Mouse (Mus musculus) urinary bladder, postnatal 10 days (tissue): ENCODE measurements around the gene Cdh16.
"Not testable (repeated sequence)": the region's sequence is repeated elsewhere in the genome, so short reads cannot be mapped to it uniquely, and the experiment has no call there.

Experiments used
- DNase-seq: peaks from one replicate; pipeline ENCODE4 v3.0.0; 2022; ENCODE audit warnings: low spot score

Cdh16 gene

DNA sequence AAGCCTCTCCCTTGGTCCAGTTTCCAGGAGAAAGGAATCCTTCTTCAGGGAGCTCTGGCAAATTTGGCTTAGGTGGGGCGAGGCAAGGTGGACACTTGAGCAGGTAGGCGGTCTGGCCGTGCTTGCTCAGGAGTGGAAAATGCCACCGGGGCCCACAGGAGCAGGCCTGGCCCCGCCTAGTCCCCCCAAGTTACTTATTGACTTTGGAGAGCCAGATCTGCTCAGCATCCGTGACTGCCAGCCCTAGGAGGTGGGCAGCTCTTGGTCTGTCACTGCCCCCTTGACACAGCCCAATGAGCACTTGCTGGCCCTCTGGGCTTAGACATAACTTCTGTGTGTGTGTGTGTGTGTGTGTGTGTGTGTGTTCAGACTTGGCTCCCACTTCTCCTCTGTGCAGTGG, at the start of gene Cdh16:
Gene Cdh16, minus strand, starts transcription at position 236 of the 400 bp plus-strand sequence.
- DNase-seq = no peak

DNA sequence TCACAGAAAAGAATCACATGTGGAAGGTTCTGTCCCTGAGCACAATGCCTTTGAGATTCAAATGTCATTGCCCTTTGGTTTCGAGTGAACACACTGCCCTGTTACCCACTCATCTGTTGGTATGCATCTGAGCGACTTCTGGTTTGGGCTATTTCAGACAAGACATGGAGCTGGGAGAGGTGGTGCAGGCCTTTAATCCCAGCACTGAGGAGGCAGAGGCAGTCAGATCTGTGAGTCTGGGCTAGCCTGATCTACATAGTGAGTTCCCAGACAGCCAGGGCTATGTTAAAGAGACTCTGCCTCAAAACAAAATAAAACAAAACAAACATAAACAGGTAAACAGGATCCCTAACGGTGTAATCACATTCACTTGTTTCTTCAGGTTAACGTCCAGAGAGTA, 31.4 kb upstream of the Cdh16 start:
- DNase-seq = no peak

DNA sequence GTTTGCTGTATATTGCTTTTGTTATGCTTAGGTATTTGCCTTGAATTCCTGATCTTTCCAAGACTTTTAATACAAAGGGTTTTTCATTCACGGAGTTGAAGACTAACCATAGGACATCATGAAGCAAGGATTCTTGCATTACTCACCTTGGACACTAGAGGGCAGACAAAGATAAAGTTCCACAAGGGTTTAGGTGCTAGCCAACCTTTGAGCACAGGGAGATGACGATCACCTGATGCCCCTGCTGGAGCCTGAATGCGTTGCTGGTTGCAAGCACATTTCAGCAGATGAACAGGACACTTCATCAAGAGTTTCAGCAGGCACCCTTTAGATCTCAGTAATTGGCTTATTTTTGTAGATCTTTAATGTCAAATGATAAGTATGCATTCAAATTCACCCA, 30.8 kb upstream of the Cdh16 start:
- DNase-seq = no peak

DNA sequence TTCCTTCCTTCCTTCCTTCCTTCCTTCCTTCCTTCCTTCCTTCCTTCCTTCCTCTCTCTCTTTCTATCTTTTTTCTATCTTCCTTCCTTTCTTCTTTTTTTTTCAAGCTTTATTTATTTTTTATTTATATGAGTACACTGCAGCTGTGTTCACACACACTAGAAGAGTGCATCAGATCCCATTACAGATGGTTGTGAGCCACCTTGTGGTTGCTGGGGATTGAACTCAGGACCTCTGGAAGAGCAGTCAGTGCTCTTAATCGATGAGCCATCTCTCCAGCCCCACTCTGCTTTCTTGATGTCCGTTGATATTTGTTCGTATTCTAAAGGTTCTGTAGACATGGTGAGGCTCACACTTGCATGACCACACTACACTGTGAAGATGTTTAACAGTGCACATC, 20.0 kb upstream of the Cdh16 start:
- DNase-seq = not testable (repeated sequence)

DNA sequence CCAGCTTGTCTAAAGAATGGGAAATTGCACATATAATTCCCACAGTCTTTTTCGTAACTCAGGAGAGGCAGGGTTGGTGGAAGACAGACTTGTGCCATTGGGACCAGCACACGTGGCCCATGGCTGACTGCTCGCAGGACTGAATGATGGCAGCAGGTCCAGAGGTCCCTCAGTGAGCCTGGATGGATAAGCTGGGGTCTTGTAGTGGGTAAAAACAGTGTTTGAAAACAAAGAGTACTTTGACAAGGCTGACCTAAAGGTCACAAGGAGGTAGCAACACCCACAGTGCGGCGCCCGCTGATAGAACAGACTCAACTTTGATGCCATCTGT, 18.1 kb upstream of the Cdh16 start:
- DNase-seq = no peak

DNA sequence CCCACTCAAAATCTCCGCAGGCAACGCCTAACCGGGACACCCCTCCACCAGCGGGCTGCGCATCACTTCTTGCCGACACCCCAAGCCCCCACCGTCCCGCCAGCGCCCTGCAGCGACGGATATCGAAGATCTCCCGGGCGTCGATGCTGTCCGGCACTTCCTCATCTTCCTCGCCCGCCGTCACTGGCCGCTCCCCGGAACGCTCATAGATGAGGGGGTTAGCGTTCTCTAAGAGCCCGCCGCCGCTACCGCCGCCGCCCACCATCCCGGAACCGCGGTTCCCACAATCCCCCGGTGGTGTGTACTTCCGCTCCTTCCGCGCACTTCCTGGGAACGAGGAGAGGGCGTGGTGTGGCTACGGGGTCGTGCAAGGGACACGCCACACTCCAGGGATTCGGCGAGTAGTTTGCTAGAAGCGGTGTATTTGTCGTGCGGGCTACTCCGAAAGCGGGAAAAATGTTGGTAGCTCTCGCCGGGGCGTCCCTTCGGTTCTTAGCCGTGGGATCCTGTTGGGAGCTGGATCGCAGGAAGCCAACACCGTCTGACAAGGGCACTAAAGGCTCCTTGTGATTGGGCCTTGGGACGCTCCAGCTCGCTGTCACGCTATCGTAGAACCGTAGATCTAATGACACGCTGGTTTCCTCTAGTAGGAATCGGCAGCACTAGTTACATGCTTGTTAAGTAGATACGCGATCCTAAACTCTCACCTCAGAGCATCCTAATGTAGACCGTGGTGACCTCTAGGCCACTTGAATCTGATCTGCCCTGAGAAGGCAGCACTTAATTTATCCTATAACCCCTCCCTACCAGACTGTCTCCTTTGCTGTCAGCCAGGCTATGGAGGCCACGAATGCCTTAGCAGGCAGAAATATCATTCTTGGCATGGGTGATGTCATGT, 17.5 kb upstream of the Cdh16 start, which contains the start of gene Ciao2b:
Gene Ciao2b, minus strand, starts transcription at position 540 of the 898 bp plus-strand sequence.
- peak; percentile 61 for DNase-seq

DNA sequence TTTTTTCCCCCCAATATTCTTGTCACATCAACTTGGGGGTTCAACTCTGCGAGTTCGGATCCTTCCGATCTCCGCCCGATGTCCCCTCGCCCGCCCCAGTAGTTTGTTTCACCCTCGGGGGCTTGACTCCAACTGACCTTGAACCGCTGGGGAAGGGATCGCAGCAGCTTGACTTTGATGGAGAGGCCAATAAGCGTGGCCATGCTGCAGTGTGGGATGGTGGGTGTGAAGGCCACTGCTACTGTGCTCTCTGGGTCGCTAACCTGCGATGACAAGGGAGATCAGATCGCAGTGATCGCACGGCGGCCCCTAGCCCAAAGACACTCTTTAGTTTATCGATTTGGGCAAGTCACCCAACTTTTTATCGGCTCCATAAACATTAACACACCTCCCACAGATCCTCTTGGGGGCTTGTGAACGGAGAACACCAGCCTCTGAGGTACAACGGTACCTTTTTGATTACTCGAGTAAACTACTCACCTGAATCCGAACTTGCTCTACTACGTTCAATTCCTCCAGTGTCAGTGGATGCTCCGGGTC, 16.7 kb upstream of the Cdh16 start:
- no peak for DNase-seq

DNA sequence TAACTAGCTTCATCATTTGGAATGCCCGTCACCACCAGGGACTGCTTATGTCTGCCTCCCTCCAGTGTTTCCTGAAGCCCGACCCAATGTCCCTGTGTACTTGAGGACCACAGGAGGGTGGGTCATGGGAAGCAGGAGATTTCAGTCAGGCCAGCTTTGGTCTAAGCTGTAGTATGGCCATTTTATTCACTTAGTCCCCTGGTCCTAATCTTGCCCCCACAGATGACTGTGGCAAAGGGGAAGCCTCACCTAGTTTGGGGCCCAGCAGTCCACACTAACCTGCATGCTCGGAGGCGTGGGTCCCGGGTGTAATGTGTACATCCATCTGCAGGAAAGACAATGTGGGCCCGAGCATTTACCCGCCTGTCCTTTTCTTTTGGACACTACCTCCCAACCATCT, 16.0 kb upstream of the Cdh16 start:
- DNase-seq = no peak

DNA sequence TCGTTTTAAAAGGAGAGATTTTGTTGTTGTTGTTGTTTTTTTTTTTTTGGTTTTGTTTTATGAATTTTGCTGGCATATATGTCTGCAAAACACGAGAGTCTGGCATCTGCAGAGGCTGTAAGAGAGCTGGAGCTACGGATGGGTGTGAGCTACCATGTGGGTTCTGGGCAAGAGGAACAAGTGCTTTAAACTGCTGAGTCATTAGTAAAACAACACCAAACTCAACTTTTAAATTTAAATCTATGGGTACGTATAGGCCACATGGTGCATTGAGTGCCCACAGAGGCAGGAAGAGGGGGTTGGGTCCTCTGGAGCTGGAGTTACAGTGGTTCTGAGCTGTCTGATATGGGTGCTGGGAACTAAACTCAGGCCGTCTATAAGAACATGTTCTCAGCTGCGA, 13.8 kb upstream of the Cdh16 start:
- no peak for DNase-seq

DNA sequence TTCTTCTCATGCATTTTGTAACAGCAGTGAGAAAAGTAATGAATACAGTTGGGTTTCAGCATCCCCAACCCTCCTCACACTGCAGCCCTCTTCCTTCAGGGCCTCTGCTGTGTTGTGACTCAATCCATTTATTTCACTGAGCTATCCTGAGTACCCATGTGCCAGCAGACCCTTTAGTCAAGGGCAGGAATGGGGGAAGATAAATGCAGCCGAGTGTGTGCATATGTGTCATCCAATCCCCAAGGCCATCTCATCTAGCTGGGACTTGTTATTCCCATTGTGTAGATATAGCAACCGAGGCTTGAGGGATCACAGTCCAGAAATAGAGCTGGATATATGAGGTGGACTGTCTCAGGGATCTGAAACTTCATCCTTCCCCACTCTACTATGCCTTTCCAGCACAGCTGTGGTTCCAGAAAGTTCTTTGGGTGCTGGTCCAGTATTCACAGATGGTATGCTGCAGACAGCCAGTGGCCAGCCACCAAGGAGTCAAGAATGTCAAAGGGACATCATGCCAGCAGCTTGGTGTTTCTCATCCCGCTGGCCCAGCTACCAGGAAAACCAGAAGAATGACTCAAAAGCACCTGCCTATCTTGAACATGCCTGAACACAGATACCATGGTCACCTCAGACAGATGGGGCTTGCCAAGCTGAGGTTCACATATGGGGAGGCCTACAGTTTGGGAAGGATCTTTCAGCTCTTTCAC, 11.0 kb upstream of the Cdh16 start:
- no peak for DNase-seq

DNA sequence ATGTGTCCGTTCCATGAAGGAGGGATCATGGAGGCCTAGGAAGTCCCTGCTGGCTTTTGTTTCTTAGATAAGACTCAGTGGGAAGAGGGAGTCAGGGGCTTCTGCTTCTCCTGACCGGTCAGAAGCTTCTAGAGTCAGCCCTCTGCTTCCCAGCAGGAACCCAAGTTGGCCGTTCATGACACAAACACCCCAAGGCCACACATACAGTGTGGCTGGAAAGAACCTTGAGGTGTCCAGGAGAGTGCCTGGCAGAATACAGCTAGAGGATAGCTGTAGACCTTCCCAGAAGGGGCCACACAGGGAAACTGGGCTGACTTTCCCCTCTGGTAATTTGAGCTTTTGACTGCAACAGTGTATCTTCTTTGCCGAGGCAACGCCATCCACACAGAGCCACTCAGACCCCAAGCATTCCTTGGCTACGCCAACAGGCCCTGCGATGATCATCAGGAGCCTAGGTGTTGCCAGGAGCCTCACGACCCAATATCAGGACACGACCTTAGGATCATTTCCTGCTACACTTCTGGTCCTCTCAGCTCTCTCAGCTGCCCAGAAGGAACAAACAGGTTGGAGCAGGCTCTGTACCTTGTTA, 9.1 kb upstream of the Cdh16 start:
- DNase-seq = no peak

DNA sequence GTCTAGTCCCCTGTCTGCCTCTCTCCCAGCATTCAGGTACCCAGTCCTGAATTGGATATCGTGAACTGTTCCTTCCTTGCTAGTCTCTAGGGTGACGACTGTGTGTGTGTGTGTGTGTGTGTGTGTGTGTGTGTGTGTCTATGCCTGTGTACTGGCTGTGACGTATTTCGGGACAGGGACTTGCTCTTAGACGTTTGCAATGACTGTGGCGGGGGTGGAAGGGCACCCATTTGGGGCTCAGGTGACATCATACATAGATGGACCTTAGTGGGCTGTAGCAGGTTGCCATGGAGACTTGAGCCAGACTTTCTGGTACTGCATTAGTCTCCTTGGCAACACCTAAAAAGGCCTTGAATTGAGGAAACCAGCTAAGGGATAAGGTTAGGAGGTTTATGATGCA, 8.3 kb upstream of the Cdh16 start:
- DNase-seq = no peak

DNA sequence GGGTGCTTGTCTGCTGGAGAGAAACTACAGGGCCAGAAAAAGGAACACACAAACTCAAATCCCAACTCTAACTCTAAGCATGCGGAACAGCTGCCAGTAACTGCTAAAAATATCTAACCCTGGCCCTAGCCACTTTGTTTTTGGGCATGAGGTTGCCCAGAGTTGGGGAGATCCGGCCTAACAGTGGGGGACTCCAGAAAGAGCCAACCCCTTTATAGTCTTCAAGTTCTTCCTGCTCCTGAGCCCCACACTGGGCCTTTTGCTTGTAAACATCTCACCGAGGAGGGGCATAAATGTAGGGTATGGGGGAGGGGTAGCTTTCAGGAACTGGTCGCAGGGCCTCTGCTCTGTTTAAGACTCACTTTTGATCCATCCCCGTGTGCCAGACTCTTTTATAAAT, 7.8 kb upstream of the Cdh16 start:
- DNase-seq = no peak

DNA sequence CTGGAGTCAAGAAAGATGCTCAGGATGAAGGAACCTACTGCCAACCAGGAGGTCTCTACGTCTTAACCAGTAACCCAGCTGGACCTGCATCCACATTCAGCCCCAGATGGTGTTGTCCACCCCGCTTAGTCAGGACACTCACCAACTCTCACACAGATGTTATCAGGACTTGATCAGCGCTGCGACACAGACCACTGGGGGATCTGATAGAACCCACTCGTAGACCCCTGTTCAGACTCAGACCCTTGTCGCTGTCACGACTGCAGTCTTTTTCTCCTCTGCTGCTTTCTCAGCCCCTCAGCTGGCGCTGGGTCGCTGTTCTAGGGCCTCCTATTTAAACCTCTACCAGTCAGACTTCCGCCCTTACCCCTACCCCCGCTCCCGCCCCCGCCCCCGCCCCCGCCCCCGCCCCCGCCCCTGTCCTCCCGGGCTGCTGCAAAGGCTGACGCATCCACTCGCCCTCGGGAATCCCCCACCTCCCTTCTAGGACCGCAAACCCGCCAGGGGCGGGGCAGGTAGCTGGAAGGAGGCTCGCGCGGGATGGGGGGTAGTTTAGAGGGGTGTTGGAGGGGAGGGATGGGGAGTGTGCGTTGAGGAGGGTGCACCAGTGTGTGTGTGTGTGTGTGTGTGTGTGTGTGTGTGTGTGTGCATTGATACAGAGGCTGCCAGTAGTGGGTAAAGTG, 6.9 kb upstream of the Cdh16 start, which contains the start of gene Rrad:
Gene Rrad, minus strand, starts transcription at position 347 of the 683 bp plus-strand sequence.
- DNase-seq = no peak

DNA sequence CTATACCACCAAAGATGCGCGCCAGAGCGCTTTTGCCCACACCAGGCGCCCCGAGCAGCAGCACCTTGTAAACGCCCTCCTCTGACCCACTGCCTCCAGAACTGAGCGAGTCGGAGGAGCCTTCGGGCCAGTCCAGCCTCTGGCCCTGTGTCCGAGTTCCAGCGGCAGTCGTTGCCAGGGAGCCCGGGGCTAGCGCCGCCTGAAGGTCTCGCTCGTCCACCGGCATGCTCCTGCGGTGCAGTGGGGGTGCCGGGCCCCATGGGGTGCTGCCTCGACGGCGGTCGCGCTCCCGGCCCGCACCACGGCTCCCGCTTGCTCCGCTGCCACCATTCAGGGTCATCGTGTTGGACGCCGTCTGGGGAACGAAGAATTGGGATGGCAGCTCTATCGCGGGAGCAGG, 6.4 kb upstream of the Cdh16 start:
- no peak for DNase-seq

DNA sequence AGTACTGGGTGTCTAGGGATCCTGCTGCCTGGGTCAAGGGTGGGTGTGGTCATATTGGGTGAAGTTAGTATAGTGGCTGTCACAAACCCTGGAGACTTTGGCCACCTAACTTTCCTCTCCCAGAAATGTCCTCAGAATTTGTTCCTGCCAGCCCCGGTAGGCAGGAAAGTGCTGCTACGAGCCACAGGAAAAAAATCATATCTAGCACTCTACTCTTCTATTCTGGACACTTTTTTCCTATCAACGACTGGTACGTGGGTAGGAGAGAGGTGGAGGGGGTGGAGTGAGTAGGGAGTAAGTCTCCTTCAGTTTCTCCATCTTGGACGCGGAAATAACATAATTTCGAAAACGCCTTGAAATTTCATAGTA, 5.9 kb upstream of the Cdh16 start:
- DNase-seq = no peak

DNA sequence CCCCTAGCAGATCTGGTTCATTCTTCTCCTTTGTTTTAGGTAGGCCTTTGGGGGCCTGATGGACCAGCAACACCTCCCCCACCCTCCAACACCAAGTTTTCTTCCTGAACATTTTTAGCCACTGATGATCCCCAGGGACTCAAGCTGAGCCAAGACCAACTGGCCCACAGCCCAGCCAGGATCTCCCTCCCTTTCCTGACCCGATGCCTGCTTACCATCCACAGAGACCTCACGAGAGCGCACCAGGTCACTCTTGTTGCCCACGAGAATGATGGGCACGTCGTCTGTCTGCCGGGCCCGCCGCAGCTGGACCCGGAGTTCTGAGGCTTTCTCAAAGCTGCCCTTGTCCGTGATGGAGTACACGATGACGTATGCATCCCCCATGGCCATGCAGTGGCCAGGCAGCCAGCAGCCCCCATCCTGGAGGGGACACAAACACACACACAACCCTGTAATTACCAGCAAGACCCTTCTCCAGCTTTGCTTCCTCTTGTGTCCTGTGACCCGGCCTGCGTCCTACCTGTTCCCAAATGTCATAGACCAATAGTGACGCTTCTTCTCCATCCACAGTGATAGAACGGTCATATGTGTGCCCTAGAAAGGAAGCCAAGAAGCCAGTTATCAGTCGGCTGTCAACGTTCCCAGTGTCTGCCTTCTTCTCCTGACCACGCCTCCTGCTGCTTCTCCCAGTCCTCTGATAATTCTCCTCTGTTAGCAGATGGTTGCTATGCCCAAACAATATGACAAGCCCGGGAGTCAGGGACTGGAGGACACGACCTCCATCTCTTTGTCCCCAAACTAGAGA, 5.3 kb upstream of the Cdh16 start:
- DNase-seq = no peak

DNA sequence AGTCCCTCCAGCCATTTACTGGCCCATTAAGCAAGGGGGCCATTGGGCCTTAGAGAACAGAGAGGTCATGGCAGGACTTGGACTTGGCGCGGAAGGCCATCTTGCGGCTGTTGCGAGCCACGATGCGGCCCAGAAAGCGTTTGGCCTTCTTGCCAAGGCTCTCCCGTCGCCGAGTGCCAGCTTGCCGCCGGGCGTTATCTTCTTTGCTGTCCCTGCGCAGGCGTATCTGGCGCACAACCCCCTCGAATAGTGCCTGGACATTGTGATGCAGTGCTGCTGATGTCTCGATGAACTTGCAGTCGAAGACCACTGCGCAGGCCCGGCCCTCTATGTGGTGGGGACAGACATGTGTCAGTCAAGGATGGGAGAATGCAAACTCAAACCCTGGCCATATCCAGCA, 4.2 kb upstream of the Cdh16 start:
- DNase-seq = no peak

DNA sequence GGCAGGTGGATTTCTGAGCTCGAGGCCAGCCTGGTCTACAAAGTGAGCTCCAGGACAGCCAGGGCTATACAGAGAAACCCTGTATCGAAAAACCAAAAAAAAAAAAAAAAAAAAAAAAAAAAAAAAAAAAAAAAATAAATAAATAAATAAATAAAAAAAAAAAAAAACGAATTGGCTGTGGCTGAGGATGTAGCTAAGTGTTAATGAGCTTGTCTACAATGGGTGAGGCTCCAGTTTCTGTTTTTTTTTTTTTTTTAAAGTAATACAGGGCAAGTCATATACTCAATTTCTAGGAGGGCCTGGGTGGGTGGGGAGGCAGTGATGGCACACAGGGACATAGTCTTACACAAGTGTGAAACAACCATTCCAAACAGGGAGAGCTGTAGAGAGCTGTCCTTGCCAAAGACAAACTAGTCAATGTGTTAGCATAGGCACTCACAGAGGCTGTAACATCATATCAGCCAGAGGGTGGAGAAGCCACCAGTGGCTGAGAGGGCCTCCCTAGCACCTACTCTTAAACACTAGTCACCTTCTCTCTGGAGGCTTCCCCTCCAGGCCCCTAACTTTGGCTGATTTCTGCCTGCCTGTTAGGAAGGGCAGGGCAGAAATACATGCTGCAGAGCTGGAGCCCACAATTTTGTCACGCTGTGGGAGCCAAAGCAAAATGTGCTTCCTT, 3.0 kb upstream of the Cdh16 start:
- DNase-seq = no peak

DNA sequence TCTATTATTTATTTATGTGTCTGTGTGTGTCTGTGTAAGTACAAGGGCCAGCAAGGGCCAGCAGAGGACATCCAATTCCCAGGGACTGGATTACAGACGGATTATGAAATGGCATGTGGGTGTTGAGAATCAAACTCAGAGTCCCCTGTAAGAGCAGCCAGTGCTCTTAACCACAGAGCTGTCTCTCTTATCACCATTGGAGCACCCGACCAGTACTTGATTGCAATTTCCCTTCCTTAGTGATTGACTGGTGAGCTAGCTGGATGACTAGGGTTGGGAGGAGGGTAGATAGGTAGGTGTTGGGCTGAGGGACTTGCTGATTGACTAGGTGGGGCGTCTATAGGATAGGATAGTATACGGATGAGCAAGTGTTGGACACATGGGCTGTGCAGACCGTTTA, 3.4 kb downstream of the Cdh16 start:
- DNase-seq = no peak

DNA sequence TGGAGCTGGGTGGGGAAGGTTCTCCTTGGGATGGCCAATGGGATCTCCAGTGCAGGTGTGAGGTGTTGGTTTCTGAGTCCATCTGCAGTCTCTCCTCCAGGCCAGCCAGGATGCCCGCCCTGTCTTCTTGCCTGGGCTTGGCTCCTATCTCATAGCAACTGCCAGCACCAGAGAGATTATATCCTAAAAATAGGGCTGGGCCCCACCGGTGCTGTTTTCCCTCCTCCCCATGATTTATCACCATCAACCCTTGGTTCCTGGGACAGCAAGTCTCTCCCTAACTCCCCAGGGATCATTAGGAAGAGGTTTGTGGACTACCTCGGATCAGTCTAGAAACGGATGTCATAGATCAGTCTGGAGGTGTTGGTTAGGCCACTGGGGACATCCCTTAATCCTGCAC, 11.1 kb downstream of the Cdh16 start:
- no peak for DNase-seq
